In the genomic region with DNA sequence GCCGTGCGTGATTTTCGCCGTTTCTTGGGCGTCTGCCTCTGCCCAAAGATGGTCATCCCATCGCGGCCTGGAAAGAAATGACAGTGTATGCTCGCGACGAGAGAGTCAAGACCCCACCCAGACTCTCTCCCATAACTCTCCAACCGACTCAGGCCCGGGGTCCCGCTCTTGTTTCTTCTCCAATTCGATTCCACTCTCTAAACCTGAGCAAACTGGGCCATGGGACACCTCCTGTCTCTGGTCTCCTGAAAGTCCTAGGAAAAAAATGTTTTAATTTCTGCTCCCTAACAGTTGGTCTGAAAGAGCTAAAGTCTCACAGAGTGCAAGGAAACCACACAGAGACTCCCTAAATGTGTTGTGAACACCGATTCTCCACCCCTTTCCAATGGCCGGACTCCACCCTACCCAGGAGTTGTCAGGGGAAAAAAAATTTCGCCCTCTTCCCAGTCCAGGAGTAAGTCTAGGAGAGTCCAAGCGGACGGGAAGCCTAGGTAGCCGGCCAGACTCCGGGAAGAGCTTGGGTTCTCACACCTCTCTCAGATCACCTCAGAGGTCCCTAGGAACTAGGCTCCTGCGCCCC, we compare ENCODE assay signal across 13 mouse cellular contexts. TPM values are rescaled to one million over a fixed set of nuclear protein-coding genes. Genes with fewer than 3 reads are reported as not detected.
DNase-seq lines count a peak whose midpoint lies in the region; ATAC-seq and TF ChIP-seq lines count a peak whose summit lies in the region.
"Had no signal": no experiment of that assay in that cellular context is flagged by ENCODE, and none has a peak within 500 bp of the region (broad histone marks: within the 10 kb centered on the region; RNA-seq: fewer than 3 reads in every experiment).

No protein-coding gene starts in this region.

- TF ChIP-seq CTCF in forebrain, postnatal 0 days (IDR thresholded peaks at IDR 0.05; ENCODE audit: low read depth): no peak

- ATAC-seq in forebrain, postnatal 0 days: no peak
- ATAC-seq in kidney, embryonic 15.5 days (replicated peaks; ENCODE audit: low FRiP score): no peak
- no peak for ATAC-seq in kidney, embryonic 16.5 days (ENCODE audit: low FRiP score, low TSS enrichment)
- no peak for ATAC-seq in embryonic facial prominence, embryonic 15.5 days (ENCODE audit: insufficient number of reproducible peaks, low FRiP score, low TSS enrichment, low read depth)
- ATAC-seq in limb, embryonic 15.5 days (ENCODE audit: insufficient number of reproducible peaks, low FRiP score, low TSS enrichment, low read depth): no peak
- no peak for ATAC-seq in frontal cortex, adult (ENCODE audit: low TSS enrichment)
- ATAC-seq: forebrain, embryonic 16.5 days had no signal

- no peak overlapping the region for H3K4me2 ChIP-seq in forebrain, postnatal 0 days (ENCODE audit: low read depth)
- H3K4me2 ChIP-seq in kidney, embryonic 15.5 days: peak overlapping the region; percentile 61; the same call in 1 of the 2 replicates
- no peak overlapping the region for H3K4me2 ChIP-seq in kidney, embryonic 16.5 days (replicated peaks; ENCODE audit: low read depth, low read length)
- H3K4me2 ChIP-seq in embryonic facial prominence, embryonic 15.5 days (replicated peaks): no peak overlapping the region
- peak overlapping the region; percentile 57; the same call in 1 of the 2 replicates for H3K4me2 ChIP-seq in limb, embryonic 15.5 days

- no peak overlapping the region for H3K9ac ChIP-seq in forebrain, postnatal 0 days
- no peak overlapping the region for H3K9ac ChIP-seq in kidney, embryonic 15.5 days
- no peak overlapping the region for H3K9ac ChIP-seq in kidney, embryonic 16.5 days (replicated peaks; ENCODE audit: low read length)
- no peak overlapping the region for H3K9ac ChIP-seq in embryonic facial prominence, embryonic 15.5 days
- no peak overlapping the region for H3K9ac ChIP-seq in limb, embryonic 15.5 days

- intact Hi-C loops in left cerebral cortex, postnatal 25 days (cut with DNase I): loop anchor here (5.0 kb wide), 3 partner anchors 157 to 1622 kb away; partner anchors contain the start of genes Kazald1 and Nkx2-3

- no peaks in the 10 kb centered on the region for H3K9me3 ChIP-seq in forebrain, embryonic 10.5 days
- H3K9me3 ChIP-seq in forebrain, postnatal 0 days (ENCODE audit: low read length): no peaks in the 10 kb centered on the region
- no peaks in the 10 kb centered on the region for H3K9me3 ChIP-seq in kidney, embryonic 15.5 days (replicated peaks)
- H3K9me3 ChIP-seq in kidney, embryonic 16.5 days (ENCODE audit: low read length): no peaks in the 10 kb centered on the region
- no peaks in the 10 kb centered on the region for H3K9me3 ChIP-seq in embryonic facial prominence, embryonic 15.5 days (replicated peaks)
- H3K9me3 ChIP-seq in limb, embryonic 15.5 days: no peaks in the 10 kb centered on the region

- 0 out of 2 replicates have a peak overlapping the region, but pooled peaks have one; percentile 36 for H3K4me3 ChIP-seq in forebrain, embryonic 10.5 days
- no peak overlapping the region for H3K4me3 ChIP-seq in forebrain, postnatal 0 days (ENCODE audit: low read depth, low read length)
- H3K4me3 ChIP-seq in kidney, embryonic 15.5 days (replicated peaks): peak overlapping the region; percentile 40
- H3K4me3 ChIP-seq in kidney, embryonic 16.5 days (ENCODE audit: low read length): no peak overlapping the region
- peak overlapping the region; percentile 38 for H3K4me3 ChIP-seq in embryonic facial prominence, embryonic 15.5 days (replicated peaks)
- peak overlapping the region; percentile 36 for H3K4me3 ChIP-seq in limb, embryonic 15.5 days
- H3K4me3 ChIP-seq: left cerebral cortex, adult 2 months; myocyte had no signal

- H3K4me1 ChIP-seq in forebrain, embryonic 10.5 days: peaks cover 53% of the 10 kb centered on the region
- no peaks in the 10 kb centered on the region for H3K4me1 ChIP-seq in forebrain, postnatal 0 days (ENCODE audit: insufficient read depth)
- H3K4me1 ChIP-seq in kidney, embryonic 15.5 days: peaks cover 66% of the 10 kb centered on the region
- peaks cover 41% of the 10 kb centered on the region for H3K4me1 ChIP-seq in kidney, embryonic 16.5 days (ENCODE audit: insufficient read depth, low read length)
- H3K4me1 ChIP-seq in embryonic facial prominence, embryonic 15.5 days: peaks cover 53% of the 10 kb centered on the region
- peaks cover 56% of the 10 kb centered on the region for H3K4me1 ChIP-seq in limb, embryonic 15.5 days

- 2% methylated on average over 22 of the region's 22 CpGs for WGBS in forebrain, embryonic 10.5 days
- WGBS in forebrain, postnatal 0 days: 1% methylated on average over 22 of the region's 22 CpGs
- WGBS in kidney, embryonic 15.5 days: under 1% methylated on average over 22 of the region's 22 CpGs
- under 1% methylated on average over 22 of the region's 22 CpGs for WGBS in kidney, embryonic 16.5 days
- 2% methylated on average over 22 of the region's 22 CpGs for WGBS in embryonic facial prominence, embryonic 15.5 days
- under 1% methylated on average over 22 of the region's 22 CpGs for WGBS in limb, embryonic 15.5 days

- no peaks in the 10 kb centered on the region for H3K36me3 ChIP-seq in forebrain, embryonic 10.5 days (replicated peaks)
- no peaks in the 10 kb centered on the region for H3K36me3 ChIP-seq in forebrain, postnatal 0 days (ENCODE audit: insufficient read depth)
- no peaks in the 10 kb centered on the region for H3K36me3 ChIP-seq in kidney, embryonic 15.5 days
- no peaks in the 10 kb centered on the region for H3K36me3 ChIP-seq in kidney, embryonic 16.5 days (ENCODE audit: insufficient read depth, low read length)
- no peaks in the 10 kb centered on the region for H3K36me3 ChIP-seq in embryonic facial prominence, embryonic 15.5 days
- no peaks in the 10 kb centered on the region for H3K36me3 ChIP-seq in limb, embryonic 15.5 days

- H3K27me3 ChIP-seq in forebrain, embryonic 10.5 days (ENCODE audit: poor library complexity, severe bottlenecking): peaks cover 100% of the 10 kb centered on the region
- peaks cover 76% of the 10 kb centered on the region for H3K27me3 ChIP-seq in forebrain, postnatal 0 days (ENCODE audit: insufficient read depth, low read length)
- peaks cover 100% of the 10 kb centered on the region for H3K27me3 ChIP-seq in kidney, embryonic 15.5 days
- peaks cover 100% of the 10 kb centered on the region for H3K27me3 ChIP-seq in kidney, embryonic 16.5 days (ENCODE audit: insufficient read depth, low read length)
- peaks cover 97% of the 10 kb centered on the region for H3K27me3 ChIP-seq in embryonic facial prominence, embryonic 15.5 days
- H3K27me3 ChIP-seq in limb, embryonic 15.5 days: peaks cover 97% of the 10 kb centered on the region

- no peak overlapping the region for H3K27ac ChIP-seq in forebrain, embryonic 10.5 days
- no peak overlapping the region for H3K27ac ChIP-seq in forebrain, postnatal 0 days (ENCODE audit: low read depth, low read length)
- no peak overlapping the region for H3K27ac ChIP-seq in kidney, embryonic 15.5 days
- H3K27ac ChIP-seq in kidney, embryonic 16.5 days (ENCODE audit: low read length): no peak overlapping the region
- no peak overlapping the region for H3K27ac ChIP-seq in embryonic facial prominence, embryonic 15.5 days (replicated peaks)
- no peak overlapping the region for H3K27ac ChIP-seq in limb, embryonic 15.5 days
- H3K27ac ChIP-seq: left cerebral cortex, adult 2 months had no signal

- DNase-seq in forebrain, embryonic 10.5 days (ENCODE audit: extremely low spot score, low spot score): no peak
- no peak for DNase-seq in forebrain, postnatal 0 days
- no peak for DNase-seq in left cerebral cortex, postnatal 25 days (ENCODE audit: low spot score in 2 of 2)
- DNase-seq: lung, postnatal 10 days had no signal

RNA-seq across cellular contexts. Expression of gene Lbx1, which starts 1.3 kb away (rescaled TPM):
- polyA plus RNA-seq in forebrain, embryonic 10.5 days (2016; fragmentation: Nextera tagmentation; extraction: Ambion mirVana): not detected in 2 replicates
- not detected in 2 replicates for total RNA-seq in forebrain, postnatal 0 days (2014; rRNA removed)
- not detected in 2 replicates for polyA plus RNA-seq in forebrain, postnatal 0 days (2015; fragmentation: Nextera tagmentation; extraction: Ambion mirVana)
- 0.06 and 0.14 TPM in 2 replicates for polyA plus RNA-seq in kidney, embryonic 15.5 days (2015; fragmentation: Nextera tagmentation; extraction: Ambion mirVana)
- polyA plus RNA-seq in kidney, embryonic 16.5 days (2015; fragmentation: Nextera tagmentation; extraction: Ambion mirVana): not detected in 2 replicates
- polyA plus RNA-seq in embryonic facial prominence, embryonic 15.5 days (2015; fragmentation: Nextera tagmentation; extraction: Ambion mirVana): 0.49 and 0.75 TPM in 2 replicates
- 0.64 and 1.5 TPM in 2 replicates for polyA plus RNA-seq in limb, embryonic 15.5 days (2015; fragmentation: Nextera tagmentation; extraction: Ambion mirVana)
- not detected for total RNA-seq in left cerebral cortex, postnatal 25 days (2021)
- total RNA-seq: hematopoietic stem cell, adult 5-6 weeks; left cerebral cortex, adult 2 months had no signal
- polyA plus RNA-seq: forebrain, embryonic 16.5 days had no signal

Comparison
In these comparisons a context has a peak if more than half of its experiments do, and no peak if none do; other contexts are left out.
1. H3K4me3 ChIP-seq: peak in forebrain, embryonic 10.5 days (single experiment), kidney, embryonic 15.5 days (single experiment), embryonic facial prominence, embryonic 15.5 days (single experiment) and limb, embryonic 15.5 days (single experiment); none in forebrain, postnatal 0 days (single experiment) and kidney, embryonic 16.5 days (single experiment).
2. H3K4me2 ChIP-seq: peak in kidney, embryonic 15.5 days (single experiment) and limb, embryonic 15.5 days (single experiment); none in forebrain, postnatal 0 days (single experiment), kidney, embryonic 16.5 days (single experiment) and embryonic facial prominence, embryonic 15.5 days (single experiment).